Mouse (Mus musculus) myocyte (in vitro differentiated cells): ENCODE measurements around the gene Sparc. TPM values are rescaled to one million over a fixed set of nuclear protein-coding genes. Genes with fewer than 3 reads are reported as not detected.
A peak's percentile ranks its signal among the peaks of the same experiment; 100 is the strongest.

ENCODE experiments used
- H3K27me3 ChIP-seq: one replicate; pipeline ENCODE4 v1.6.1; 2011; ENCODE audit not compliant: control insufficient read depth, insufficient read depth, insufficient read length
- H3K36me3 ChIP-seq: one replicate; pipeline ENCODE4 v1.6.1; 2011; ENCODE audit not compliant: control insufficient read depth, insufficient read depth
- H3K4me2 ChIP-seq: one replicate; pipeline ENCODE4 v1.6.1; 2011; ENCODE audit warnings: low read depth, control low read depth
- H3K4me3 ChIP-seq: one replicate; pipeline ENCODE4 v1.5.1; 2011; ENCODE audit warnings: mild to moderate bottlenecking, control low read depth, moderate library complexity
- H3K79me2 ChIP-seq: one replicate; pipeline ENCODE4 v1.6.1; 2011; ENCODE audit not compliant: control insufficient read depth, insufficient read depth
- H3ac ChIP-seq: one replicate; pipeline ENCODE4 v1.6.1; 2011; ENCODE audit not compliant: control insufficient read depth, insufficient read length
- CEBPB ChIP-seq: IDR thresholded peaks from 2 replicates; pipeline ENCODE4 v1.6.1; 2011; ENCODE audit warnings: mild to moderate bottlenecking, moderate library complexity; ENCODE audit not compliant: poor library complexity, insufficient read depth, severe bottlenecking
- E2F4 ChIP-seq: IDR thresholded peaks from one replicate; pipeline ENCODE4 v1.6.1; 2011; ENCODE audit warnings: mild to moderate bottlenecking, control low read depth, moderate library complexity; ENCODE audit not compliant: insufficient read depth
- MAX ChIP-seq: IDR thresholded peaks from one replicate; pipeline ENCODE4 v1.6.1; 2011; ENCODE audit warnings: low read depth, mild to moderate bottlenecking, control low read depth
- MYOD1 ChIP-seq, 3 experiments: IDR thresholded peaks; one replicate each; pipeline ENCODE4 v1.6.1; 2011; ENCODE audit warnings: control low read depth in 2 of 3, low read depth in 2 of 3, mild to moderate bottlenecking in 2 of 3, moderate library complexity in 1 of 3; ENCODE audit not compliant: insufficient read length in 2 of 3, control insufficient read depth in 1 of 3
- MYOG ChIP-seq, 3 experiments: IDR thresholded peaks; one replicate each; pipeline ENCODE4 v1.6.1; 2011; ENCODE audit warnings: control low read depth in 2 of 3, low read depth in 2 of 3, mild to moderate bottlenecking in 2 of 3; ENCODE audit not compliant: insufficient read length in 2 of 3, control insufficient read depth in 1 of 3, insufficient read depth in 1 of 3
- POLR2A ChIP-seq: IDR thresholded peaks from one replicate; pipeline ENCODE4 v1.6.1; 2011; ENCODE audit warnings: low read depth, mild to moderate bottlenecking, control low read depth, moderate library complexity; ENCODE audit not compliant: insufficient read length
- POLR2AphosphoS2 ChIP-seq: IDR thresholded peaks from one replicate; pipeline ENCODE4 v1.6.1; 2011; ENCODE audit warnings: low read depth, control low read depth; ENCODE audit not compliant: insufficient read length
- REST ChIP-seq: IDR thresholded peaks from one replicate; pipeline ENCODE4 v1.6.1; 2011; ENCODE audit warnings: mild to moderate bottlenecking, control low read depth, moderate library complexity; ENCODE audit not compliant: insufficient read depth, insufficient read length
- SRF ChIP-seq: IDR thresholded peaks from one replicate; pipeline ENCODE4 v1.6.1; 2011; ENCODE audit warnings: low read depth; ENCODE audit not compliant: control insufficient read depth, insufficient read length
- TCF12 ChIP-seq: IDR thresholded peaks from one replicate; pipeline ENCODE4 v1.6.1; 2011; ENCODE audit warnings: mild to moderate bottlenecking, control low read depth; ENCODE audit not compliant: poor library complexity, insufficient read depth, severe bottlenecking
- TCF3 ChIP-seq: IDR thresholded peaks from one replicate; pipeline ENCODE4 v1.6.1; 2011; ENCODE audit warnings: low read depth, control low read depth; ENCODE audit not compliant: insufficient read length
- USF1 ChIP-seq: IDR thresholded peaks from one replicate; pipeline ENCODE4 v1.6.1; 2011; ENCODE audit warnings: low read depth, mild to moderate bottlenecking, control low read depth, moderate library complexity
- polyA plus RNA-seq: library from polyadenylated mRNA; unstranded; fragments of >200 nt; fragmentation: generic; extraction: Trizol; gene quantifications from one replicate; pipeline ENCODE4 v1.2.1, GENCODE M21; 2012; ENCODE audit warnings: missing spikeins

The Sparc gene
- polyA plus RNA-seq, 1 experiment: 1,961 TPM

DNA sequence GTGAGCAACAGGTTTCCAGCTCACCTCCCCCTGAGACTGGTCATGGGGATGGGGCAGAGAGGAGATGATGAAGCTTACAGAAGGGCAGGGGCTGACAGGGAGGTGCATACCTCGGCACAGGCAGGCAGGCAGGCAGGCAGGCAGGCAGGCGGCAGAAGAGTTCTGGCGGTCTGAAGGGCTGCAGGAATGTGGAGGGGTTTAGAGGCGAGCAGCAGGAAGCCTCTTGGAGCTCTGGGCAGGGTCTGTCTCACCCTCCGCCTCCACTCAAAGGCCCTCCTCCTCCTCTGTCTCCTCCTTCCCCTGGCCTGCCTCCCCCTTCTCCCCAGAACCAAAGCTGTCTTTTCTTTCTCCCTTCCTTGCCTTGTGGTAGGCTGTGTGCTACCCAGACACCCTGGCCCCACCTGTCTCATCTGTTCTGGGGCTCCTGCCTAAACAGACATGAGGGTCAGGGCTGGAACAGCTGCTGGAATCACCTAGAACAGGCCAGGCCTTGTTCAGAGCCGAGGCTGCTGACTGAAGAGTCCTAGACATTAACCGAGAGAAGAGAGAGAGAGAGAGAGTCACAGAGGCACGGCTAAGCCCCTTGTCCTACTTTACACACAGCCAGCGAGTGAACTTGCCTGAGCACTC is 3.2 kb downstream of the Sparc start:
- peak overlapping the region; percentile 84 for H3K4me2 ChIP-seq
- peak overlapping the region; percentile 75 for H3K4me3 ChIP-seq
- H3K27me3 ChIP-seq: no peaks in the 10 kb centered on the region
- peaks cover 47% of the 10 kb centered on the region for H3K79me2 ChIP-seq
- H3ac ChIP-seq: peak overlapping the region; percentile 77
- no peaks in the 10 kb centered on the region for H3K36me3 ChIP-seq
- peak in 2 of 3 experiments; percentile 69 to 83 for TF ChIP-seq MYOD1 (IDR thresholded peaks at IDR 0.05; ENCODE audit: control insufficient read depth in 1 of 3, insufficient read length in 2 of 3, low read depth in 2 of 3)
- no peak for TF ChIP-seq SRF
- no peak for TF ChIP-seq MAX
- TF ChIP-seq POLR2A: peak; percentile 98
- no peak for TF ChIP-seq TCF3
- TF ChIP-seq CEBPB: no peak
- TF ChIP-seq REST: peak; percentile 10
- TF ChIP-seq TCF12: peak; percentile 18
- TF ChIP-seq USF1: no peak
- peak; percentile 24 to 80 (median 32) for TF ChIP-seq MYOG (IDR thresholded peaks at IDR 0.05; ENCODE audit: control insufficient read depth in 1 of 3, insufficient read depth in 1 of 3, insufficient read length in 2 of 3, low read depth in 2 of 3)
- TF ChIP-seq POLR2AphosphoS2: peak; percentile 100
- no peak for TF ChIP-seq E2F4

DNA sequence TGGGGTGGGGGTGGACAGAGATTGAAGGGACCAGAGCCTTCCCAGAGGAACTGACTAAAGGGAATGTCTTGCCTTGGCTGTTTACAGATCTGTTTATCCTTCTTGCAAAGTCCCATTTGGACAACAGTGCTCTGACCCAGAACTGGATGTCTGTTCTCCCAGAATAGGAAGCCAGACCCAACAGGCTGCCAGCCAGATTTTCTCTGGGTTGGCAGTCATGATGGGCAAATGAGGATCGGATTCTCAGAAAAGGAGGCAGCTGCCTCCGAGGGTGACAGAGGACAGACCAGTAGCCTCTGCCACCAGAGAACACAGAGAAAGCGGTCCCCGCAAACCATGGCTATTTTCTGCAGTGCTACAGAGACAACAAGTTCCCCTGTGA is 3.7 kb downstream of the Sparc start:
- Histone ChIP-seq H3K4me2 (peak overlapping the region; percentile 84), H3K27me3 (no peaks in the 10 kb centered on the region), H3K36me3 (no peaks in the 10 kb centered on the region), H3K4me3 (peak overlapping the region; percentile 75), H3K79me2 (peaks cover 47% of the 10 kb centered on the region), H3ac (peak overlapping the region; percentile 77)
- no peak for TF ChIP-seq MYOD1 (IDR thresholded peaks at IDR 0.05; ENCODE audit: control insufficient read depth in 1 of 3, insufficient read length in 2 of 3, low read depth in 2 of 3)
- TF ChIP-seq SRF: no peak
- TF ChIP-seq MYOG (IDR thresholded peaks at IDR 0.05; ENCODE audit: control insufficient read depth in 1 of 3, insufficient read depth in 1 of 3, insufficient read length in 2 of 3, low read depth in 2 of 3): no peak
- no peak for TF ChIP-seq POLR2A
- no peak for TF ChIP-seq CEBPB
- no peak for TF ChIP-seq TCF12
- TF ChIP-seq MAX: no peak
- no peak for TF ChIP-seq E2F4

DNA sequence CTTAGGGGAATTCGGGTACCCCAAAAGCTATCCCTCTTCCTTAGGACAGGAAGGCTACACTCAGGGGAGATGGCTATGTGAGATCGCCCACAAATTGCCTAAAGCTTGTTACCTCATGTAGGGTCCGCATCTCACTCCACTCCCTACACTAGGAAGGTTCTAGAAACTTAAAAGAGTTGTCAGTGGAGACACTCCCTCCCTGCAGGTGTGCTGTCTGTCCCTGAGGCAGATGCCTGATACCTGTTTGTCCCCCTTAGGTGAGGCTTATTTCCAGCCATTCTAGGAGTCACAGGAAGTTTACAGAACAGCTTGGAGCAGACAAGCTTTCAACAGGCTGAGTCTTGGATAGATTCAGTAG is 4.3 kb downstream of the Sparc start:
- peak overlapping the region; percentile 77 for H3ac ChIP-seq
- peak overlapping the region; percentile 75 for H3K4me3 ChIP-seq
- TF ChIP-seq MAX: no peak
- peak; percentile 16 for TF ChIP-seq POLR2AphosphoS2
- no peaks in the 10 kb centered on the region for H3K27me3 ChIP-seq
- H3K36me3 ChIP-seq: no peaks in the 10 kb centered on the region
- H3K79me2 ChIP-seq: peaks cover 53% of the 10 kb centered on the region
- H3K4me2 ChIP-seq: peak overlapping the region; percentile 84

DNA sequence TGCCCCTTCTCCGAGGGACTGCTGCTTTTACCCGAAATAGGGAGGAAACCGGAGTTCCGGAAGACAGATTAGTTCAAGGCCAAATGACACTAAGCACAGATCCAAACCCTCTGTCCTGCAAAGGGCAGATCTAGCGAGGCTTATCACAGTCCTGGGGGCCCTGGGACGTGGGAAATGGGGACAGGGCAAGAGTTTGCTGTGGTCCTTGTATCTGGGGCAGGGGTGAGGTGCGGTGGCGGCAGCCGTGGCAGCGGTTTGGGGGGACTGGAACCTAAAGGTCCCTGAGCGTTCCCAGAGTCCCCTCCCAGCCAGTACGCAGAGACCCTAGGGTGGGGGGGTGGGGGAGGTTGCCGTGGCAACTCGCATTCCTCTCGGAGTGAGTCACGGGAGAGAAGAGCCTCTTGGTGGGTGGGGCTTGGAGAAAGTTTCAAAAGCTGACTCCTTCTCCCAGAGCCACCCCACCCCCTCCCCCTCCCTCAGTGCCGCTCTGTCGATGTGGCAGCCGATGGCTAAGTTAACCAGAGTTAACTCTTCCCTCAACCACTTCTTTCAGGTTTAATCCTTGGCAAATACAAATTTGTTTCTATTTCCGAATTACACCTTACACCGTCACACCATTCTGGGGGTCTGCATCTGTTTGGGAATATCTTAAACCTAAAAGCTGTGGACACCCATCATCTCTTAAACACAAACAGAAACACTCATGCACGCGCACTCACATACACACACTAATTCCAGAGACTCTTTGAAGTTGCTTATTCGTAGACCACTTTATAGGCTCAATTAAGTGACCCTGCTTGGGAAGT is 4.9 kb downstream of the Sparc start:
- TF ChIP-seq POLR2A (peak; percentile 56), POLR2AphosphoS2 (peak; percentile 76), REST (no peak)
- H3K4me2 ChIP-seq: peak overlapping the region; percentile 95
- H3K36me3 ChIP-seq: no peaks in the 10 kb centered on the region
- H3K79me2 ChIP-seq: peaks cover 59% of the 10 kb centered on the region
- peak overlapping the region; percentile 77 for H3ac ChIP-seq
- no peaks in the 10 kb centered on the region for H3K27me3 ChIP-seq
- peak overlapping the region; percentile 75 for H3K4me3 ChIP-seq

DNA sequence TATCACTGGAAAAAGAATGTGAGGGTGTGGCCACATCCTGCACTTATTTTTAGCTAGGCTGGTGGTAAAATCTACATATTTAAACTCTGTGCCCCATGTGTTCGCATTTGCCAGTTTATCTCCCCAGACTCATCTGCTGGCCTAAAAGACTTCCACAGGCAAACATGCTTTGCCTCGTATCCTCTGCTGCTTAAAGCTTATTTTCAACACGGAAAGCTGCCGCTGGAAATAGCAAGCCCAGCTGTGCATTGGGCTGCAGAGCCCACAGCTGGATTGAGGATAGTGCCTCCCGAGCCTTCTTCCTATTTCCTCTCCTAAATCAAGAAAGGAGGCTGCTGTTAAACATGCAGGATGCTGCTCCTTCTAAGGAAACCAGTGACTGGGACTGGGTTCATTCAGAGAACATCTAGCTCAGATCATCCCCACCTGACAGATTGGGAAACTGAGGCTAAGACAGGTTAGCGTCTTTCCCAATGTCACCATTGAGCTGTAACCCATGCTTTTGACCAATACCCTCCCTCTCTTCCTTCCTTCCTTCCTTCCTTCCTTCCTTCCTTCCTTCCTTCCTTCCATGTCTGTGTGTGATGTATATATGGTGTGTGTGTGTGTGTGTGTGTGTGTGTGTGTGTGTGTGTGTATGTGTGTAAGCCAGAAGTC is 6.2 kb downstream of the Sparc start:
- H3ac ChIP-seq: no peak overlapping the region
- H3K27me3 ChIP-seq: no peaks in the 10 kb centered on the region
- no peak for TF ChIP-seq TCF12
- TF ChIP-seq E2F4: no peak
- TF ChIP-seq MYOD1 (IDR thresholded peaks at IDR 0.05; ENCODE audit: control insufficient read depth in 1 of 3, insufficient read length in 2 of 3, low read depth in 2 of 3): no peak
- peak; percentile 34 for TF ChIP-seq POLR2A
- peaks cover 73% of the 10 kb centered on the region for H3K79me2 ChIP-seq
- peak overlapping the region; percentile 95 for H3K4me2 ChIP-seq
- H3K4me3 ChIP-seq: peak overlapping the region; percentile 75
- peaks cover 6% of the 10 kb centered on the region for H3K36me3 ChIP-seq
